Mouse (Mus musculus): ENCODE data around the gene Uba3.

DNA sequence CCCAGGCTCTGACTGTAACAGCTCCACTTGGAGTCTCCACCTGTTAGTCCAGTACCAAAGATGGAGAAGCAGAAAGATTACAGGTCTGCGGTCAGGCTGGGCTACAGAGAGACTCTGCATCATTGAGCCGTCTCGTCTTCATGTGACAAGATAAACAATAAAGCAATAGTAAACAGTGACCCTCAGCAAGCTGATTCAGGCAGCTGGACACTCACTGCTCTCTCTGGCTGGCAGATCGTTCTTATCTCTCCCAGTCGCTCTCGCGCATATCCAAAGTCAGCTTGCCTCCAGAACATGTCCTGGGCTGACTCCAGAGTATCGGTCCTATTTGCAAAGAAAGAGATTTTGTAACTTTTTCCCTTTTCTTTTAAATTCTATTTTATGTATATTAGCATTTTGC is 62.8 kb downstream of the Uba3 start:
- TF ChIP-seq CTCF (conservative IDR thresholded peaks at IDR 0.05; ENCODE audit: low read length) (no peak), NANOG (IDR thresholded peaks at IDR 0.05; ENCODE audit: borderline replicate concordance, low read length) (no peak)

Data from E14TG2a.4 (cell line).